Mouse (Mus musculus) erythroblast, embryonic 14.5 days (primary cell): ENCODE measurements around the gene Phc3.

Experiments
- GATA1 ChIP-seq: IDR thresholded peaks from 2 replicates; pipeline ENCODE4 v1.6.1; 2012; ENCODE audit warnings: low read length, inconsistent platforms, mixed read lengths
- TAL1 ChIP-seq: IDR thresholded peaks from 3 replicates; pipeline ENCODE4 v1.6.1; 2012; ENCODE audit warnings: low read length, inconsistent platforms, mixed read lengths

GRCm38 (mm10) chr3:31014374-31014773 is 45.2 kb upstream of the Phc3 start:
- TF ChIP-seq GATA1 = no peak
- TF ChIP-seq TAL1 = no peak
